Mouse (Mus musculus) cerebellum, adult 8-10 months (tissue): ENCODE results near the gene Plk1.

Experiments used
- DNase-seq: peaks from one replicate; pipeline ENCODE4 v3.0.0; 2022

The Plk1 gene

DNA sequence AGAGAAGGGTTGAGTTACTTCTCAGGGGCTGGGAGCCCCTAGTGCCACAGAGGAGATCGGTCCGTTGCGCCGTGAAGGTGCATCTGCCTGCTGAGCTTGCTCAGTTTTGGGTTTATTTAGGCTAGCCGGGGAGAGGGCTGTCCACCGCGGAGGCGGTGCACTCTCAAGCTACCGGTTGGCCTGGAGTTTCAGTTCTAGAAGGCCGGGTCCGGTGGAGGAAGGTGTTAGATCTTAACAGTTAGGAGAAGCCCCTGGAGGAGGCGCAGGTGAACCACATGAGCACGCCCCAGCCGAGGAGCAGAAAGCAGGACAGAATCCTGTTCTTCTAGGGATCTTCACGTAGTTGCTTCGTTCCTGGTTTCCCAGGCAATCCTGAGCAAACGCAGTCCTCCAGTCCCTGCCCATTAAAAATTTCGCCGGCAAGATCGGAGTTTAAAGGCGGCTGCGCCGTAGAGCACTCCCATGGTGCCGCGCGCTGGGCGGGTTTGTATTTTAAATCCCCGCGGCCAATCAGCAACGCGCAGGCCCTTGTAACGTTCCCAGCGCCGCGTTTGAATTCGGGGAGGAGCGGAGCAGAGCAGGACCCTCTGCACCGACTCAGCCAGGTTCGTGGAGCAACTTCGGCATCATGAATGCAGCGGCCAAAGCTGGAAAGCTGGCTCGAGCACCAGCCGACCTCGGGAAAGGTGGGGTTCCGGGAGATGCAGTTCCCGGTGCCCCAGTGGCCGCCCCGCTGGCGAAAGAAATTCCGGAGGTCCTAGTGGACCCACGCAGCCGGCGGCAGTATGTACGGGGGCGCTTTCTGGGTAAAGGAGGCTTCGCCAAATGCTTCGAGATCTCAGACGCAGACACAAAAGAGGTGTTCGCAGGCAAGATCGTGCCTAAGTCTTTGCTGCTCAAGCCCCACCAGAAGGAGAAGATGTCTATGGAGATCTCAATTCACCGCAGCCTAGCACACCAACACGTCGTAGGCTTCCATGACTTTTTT is at the start of gene Plk1:
Gene Plk1, plus strand, starts transcription at position 525 of the 988 bp plus-strand sequence.
- peak; percentile 63 for DNase-seq

GRCm38 (mm10) chr7:122123518-122123917 is 35.7 kb upstream of the Plk1 start:
- DNase-seq, result no peak

DNA sequence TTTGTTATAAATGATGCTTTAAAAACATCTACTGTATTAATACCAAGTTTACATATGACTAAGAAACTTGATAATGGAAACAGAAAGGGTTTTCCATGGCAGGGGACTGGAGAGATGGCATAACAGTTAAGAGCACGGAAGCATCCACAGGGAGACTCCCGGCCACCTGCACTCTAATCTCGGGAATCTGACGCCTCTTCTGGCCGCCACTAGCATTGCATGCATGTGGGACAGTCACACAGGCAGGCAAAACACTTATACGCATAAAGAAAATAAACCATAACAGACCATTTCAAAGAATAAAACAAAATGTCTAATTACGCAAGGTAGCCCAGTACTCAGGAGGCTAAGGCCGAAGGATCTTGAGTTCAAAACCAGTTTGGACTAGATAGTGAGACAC is 33.6 kb upstream of the Plk1 start:
- DNase-seq, result no peak

DNA sequence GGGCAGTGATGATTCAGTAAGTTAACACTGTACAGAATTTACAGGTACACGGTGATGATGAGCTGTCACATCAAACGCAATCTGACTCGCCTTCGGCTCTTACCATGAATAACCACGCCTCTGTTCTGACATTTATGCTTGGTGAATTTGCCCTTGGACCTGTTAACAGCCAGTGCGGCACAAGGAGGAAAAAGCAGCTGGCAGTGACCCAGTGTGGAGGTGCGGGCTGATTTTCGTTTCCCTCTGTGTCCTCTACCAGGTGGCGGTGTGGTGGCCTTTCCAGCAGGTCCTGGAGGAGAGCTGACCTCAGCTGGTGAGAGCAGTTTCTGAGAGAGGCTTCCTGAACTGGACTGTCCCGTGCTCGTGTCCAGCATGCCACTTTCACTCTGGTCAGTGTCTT is 32.3 kb upstream of the Plk1 start:
- no peak for DNase-seq

- DNase-seq, result no peak
Observed at GRCm38 (mm10) chr7:122131834-122132233, 27.4 kb upstream of the Plk1 start.

GRCm38 (mm10) chr7:122132497-122133337 is 26.5 kb upstream of the Plk1 start, which contains the start of the genes Palb2 and Dctn5:
Palb2 (minus strand) TSS chr7:122132985.
Dctn5 (plus strand) TSS chr7:122133041.
- peak; percentile 96 for DNase-seq

- DNase-seq, result no peak
Observed at GRCm38 (mm10) chr7:122133338-122133625, 26.0 kb upstream of the Plk1 start.

DNA sequence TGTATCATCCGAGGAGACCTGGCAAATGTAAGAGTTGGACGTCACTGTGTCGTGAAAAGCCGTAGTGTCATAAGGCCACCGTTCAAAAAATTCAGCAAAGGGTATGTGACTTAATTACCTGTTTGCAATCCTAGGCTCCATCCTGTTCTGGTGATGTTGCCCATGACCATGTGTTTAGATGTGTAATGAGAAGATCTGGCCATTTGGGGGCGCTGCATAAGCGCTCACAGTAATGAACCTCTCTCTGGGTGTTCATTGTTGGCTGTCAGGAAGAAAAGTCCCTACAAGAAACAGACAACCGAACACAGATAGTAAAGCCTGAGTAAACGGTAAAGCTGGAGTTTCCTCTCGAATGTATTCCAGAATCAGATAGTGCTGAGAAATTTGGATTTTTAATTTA is 24.2 kb upstream of the Plk1 start:
- no peak for DNase-seq

DNA sequence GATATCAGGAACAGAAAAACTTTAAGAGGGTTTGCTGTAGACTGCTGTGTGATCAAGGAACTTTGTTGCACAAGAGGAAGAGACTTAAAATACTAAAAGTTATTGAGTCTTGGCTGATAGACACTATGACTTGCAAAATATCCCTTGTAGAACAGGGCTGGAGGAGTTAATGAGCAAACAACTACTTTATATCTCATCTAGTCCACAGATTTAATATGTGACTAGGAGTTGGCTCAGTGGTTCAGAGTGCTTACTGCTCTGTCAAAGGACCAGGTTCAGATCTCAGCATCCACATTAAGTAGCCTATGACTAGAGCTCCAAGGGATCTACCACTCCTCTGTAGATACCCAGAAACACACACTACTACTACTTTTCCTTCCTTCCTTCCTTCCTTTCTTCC is 22.2 kb upstream of the Plk1 start:
- no peak for DNase-seq

- DNase-seq, result no peak
Observed at GRCm38 (mm10) chr7:122138190-122138589, 21.0 kb upstream of the Plk1 start.

- no peak for DNase-seq
Observed at GRCm38 (mm10) chr7:122140991-122141390, 18.2 kb upstream of the Plk1 start.

GRCm38 (mm10) chr7:122152473-122152872 is 6.8 kb upstream of the Plk1 start:
- DNase-seq, result no peak

DNA sequence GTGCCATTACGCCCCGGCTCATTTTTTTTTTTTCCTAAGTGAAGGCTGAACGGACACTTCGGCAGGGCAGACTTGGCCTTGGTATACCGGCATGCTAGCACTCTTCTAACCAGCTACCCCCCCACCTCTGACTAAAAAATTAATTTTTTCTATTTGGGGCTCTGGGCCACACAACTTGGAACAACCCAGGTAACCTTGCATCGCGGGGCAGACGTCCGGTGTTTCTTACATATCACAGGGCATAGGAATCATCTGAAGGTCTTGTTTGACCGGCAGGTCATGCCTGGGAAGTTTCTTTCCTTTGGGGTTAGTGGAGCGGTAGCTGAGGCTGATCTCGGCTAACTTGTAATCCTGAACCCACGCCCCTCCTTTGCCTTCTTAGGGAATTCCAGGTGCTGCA is 751 bp upstream of the Plk1 start:
- no peak for DNase-seq

DNA sequence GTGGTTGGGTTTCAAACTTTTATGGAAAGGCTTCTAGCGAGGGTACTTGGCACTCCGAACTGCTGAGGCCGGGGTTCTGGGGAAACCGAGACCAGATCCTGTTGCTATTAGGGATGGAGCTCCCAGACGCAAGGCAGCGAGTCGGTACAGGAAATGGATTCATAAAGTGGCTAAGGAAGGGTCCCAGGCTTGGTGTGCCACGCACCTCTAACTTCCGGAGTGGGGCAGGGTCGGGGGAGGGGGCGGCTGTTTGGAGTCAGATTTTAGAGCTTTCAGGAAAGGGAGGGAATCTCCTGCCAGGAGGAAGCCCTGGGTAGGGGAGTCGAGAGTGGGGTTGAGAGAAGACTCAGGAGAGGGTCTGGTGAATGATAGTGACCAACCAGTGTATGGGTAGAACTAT is 798 bp downstream of the Plk1 start:
- DNase-seq, result no peak

GRCm38 (mm10) chr7:122163766-122164165 is 4.5 kb downstream of the Plk1 start:
- DNase-seq, result no peak

DNA sequence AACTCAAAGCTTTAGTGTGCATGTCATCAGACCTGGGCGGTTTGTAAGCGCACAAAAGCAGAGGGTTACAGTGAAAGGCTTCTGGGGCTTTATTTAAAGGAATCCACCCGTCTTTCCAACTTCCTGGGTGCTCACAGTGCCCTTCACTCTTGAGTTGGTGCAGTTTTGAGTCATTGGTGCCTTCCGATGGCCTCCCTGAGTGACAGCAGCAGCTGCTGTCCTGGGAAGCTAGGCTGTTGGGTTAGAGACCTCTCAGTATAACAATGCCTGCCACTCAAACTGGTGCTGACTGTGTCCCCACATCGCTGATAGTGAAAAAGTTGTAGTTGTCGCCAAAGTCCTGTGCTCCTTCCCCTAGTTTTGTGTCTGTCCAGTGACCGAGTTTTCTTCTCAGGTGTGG is 8.0 kb downstream of the Plk1 start:
- DNase-seq, result no peak

DNA sequence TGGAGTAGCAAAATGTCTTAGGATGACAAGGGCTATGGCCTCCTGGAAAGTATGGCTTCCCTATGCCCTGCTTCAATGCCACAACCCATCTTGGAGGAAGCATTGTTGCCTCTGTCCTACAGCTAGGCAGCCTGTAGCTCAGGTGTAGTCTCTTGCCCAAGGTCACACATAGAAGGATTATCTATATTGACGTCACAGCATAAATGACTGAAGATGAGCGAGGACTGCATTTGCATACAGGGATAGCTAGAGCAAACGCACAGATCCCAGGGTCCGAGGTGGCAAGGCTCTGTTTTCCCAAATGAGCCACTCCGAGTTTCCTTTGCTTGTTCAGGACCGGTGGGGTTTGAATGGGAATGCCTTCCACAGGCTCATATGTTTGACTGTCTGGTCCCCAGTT is 11.5 kb downstream of the Plk1 start:
- no peak for DNase-seq

DNA sequence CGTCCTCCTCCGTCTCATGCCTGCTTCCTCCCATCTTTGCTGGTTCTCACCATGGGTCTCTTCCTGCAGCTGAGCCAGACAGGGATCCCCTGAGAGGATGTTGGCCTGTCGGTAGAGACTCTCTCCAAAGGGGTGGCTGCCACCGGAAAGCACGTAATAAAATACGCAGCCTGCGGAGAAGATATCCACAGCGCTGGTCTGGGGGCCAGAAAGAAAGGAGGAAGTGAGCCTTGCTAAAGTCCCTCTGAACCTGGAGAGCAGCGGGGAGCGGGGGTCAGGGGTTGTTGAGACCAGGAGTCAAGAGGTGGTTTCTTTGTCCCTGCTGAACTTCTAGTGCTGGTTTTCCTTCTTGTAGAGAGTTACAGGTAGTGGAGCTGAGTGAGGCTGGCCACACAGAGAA is 12.4 kb downstream of the Plk1 start:
- DNase-seq, result no peak

- DNase-seq, result no peak
Observed at GRCm38 (mm10) chr7:122180720-122181119, 21.5 kb downstream of the Plk1 start.

DNA sequence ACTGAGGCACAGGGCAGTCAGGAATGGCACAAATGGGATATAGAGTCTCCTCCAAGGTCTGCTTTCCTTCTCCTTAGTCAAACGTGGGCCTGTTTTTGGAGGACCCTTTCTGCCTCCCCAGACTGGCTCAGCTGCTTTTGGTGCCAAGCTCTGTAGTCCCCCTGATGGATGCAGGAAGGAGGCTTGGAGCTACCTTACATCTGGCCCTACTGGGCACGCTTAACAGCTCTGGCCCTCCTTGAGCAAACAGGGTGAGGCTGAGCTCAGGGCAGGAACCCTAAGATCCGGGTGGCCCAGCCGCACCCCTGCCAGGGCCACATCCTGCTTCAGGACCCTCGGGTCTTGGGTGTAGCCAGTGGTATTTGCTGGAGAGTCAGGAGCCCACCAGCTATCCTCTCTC is 25.3 kb downstream of the Plk1 start:
- DNase-seq, result no peak

DNA sequence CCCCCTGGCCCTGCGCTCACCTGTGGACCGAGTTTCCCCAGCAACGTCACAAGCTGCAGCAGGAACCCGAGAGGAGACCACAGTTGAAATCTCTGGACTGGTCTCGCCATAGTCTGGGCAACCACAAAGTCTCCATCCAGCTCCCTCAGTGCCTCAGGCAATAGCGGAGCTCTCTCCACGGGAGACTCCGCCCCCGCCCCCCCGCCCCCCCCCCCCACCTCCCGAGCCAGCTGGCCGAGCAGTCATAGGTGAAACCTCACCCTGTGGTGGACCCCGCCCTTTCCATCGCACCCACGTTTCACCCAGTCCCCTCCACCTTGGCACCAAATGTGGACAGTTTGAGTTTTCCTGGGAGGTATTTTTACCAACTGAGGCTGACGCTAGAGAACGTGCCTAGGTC is 26.8 kb downstream of the Plk1 start, which contains the start of gene Ern2:
Gene Ern2, minus strand, starts transcription at position 165 of the 400 bp plus-strand sequence.
- DNase-seq, result no peak

GRCm38 (mm10) chr7:122189484-122189883 is 30.2 kb downstream of the Plk1 start:
- no peak for DNase-seq

DNA sequence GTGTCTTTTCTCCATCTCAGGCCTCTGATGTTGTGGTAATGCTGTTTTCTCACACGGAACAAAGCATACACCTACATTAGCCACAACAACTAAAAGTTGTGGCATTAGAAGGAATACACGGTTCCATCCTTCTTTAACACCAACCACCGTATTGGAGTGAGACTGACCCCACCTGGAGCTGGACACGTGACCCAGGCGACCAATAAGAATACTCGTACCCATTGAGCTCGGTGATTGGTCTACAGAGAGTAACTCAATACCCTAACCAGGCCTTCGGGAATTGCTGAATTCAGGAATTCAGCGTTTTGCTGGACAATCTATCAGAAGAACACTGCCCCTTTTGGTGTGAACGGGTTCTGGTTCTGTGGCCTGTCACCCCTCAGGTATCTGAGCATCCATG is 31.9 kb downstream of the Plk1 start:
- DNase-seq, result no peak

DNA sequence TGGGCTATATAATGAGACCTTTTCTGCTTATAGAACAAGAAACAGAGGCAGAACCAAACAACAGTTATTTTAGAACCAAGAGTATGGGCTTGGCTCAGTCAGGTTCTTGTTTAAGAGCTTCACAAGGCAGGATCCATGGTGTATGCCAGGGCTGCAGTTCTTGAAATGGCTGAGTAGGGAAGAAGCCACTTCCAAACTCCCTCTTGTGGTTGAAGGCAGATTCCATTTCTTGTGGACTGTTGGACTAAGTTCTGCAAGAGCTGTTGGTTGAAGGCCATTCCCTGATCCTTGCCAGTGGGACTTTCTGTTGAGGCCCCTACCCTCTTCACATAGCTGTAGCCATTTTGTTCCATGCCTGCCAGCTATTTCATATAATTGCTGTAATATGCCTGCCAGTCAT is 34.7 kb downstream of the Plk1 start:
- no peak for DNase-seq
